Mouse (Mus musculus) C2C12 (cell line): ENCODE results near the gene St6galnac4. TPM values are rescaled to one million over a fixed set of nuclear protein-coding genes. Genes with fewer than 3 reads are reported as not detected.
A peak's percentile ranks its signal among the peaks of the same experiment; 100 is the strongest.

Experiments used
- H3K27me3 ChIP-seq: one replicate; pipeline ENCODE4 v1.6.1; 2011; ENCODE audit not compliant: control insufficient read depth, insufficient read depth, insufficient read length
- H3K36me3 ChIP-seq: one replicate; pipeline ENCODE4 v1.6.1; 2011; ENCODE audit not compliant: control insufficient read depth, insufficient read depth
- H3K4me3 ChIP-seq: one replicate; pipeline ENCODE4 v1.5.1; 2011; ENCODE audit warnings: mild to moderate bottlenecking, control low read depth; ENCODE audit not compliant: poor library complexity, insufficient read depth, severe bottlenecking
- H3K79me2 ChIP-seq: one replicate; pipeline ENCODE4 v1.6.1; 2011; ENCODE audit not compliant: control insufficient read depth, insufficient read depth
- H3K79me3 ChIP-seq: one replicate; pipeline ENCODE4 v1.6.1; 2011; ENCODE audit warnings: low read depth, control low read depth
- H3ac ChIP-seq: one replicate; pipeline ENCODE3; 2011; ENCODE audit warnings: low read depth; ENCODE audit not compliant: control insufficient read depth, insufficient read length
- CEBPB ChIP-seq: IDR thresholded peaks from one replicate; pipeline ENCODE4 v1.6.1; 2011; ENCODE audit warnings: low read depth, mild to moderate bottlenecking, control low read depth, moderate library complexity
- CTCF ChIP-seq: IDR thresholded peaks from one replicate; pipeline ENCODE4 v1.5.1; 2011; ENCODE audit not compliant: control insufficient read depth, insufficient read depth, insufficient read length
- FOSL1 ChIP-seq: IDR thresholded peaks from one replicate; pipeline ENCODE4 v1.8.0; 2011; ENCODE audit warnings: mild to moderate bottlenecking, low read length; ENCODE audit not compliant: poor library complexity, insufficient read depth, severe bottlenecking
- MAX ChIP-seq: IDR thresholded peaks from one replicate; pipeline ENCODE4 v1.6.1; 2011; ENCODE audit warnings: mild to moderate bottlenecking, control low read depth
- MYOD1 ChIP-seq: IDR thresholded peaks from one replicate; pipeline ENCODE4 v1.6.1; 2011; ENCODE audit warnings: low read depth; ENCODE audit not compliant: control insufficient read depth, insufficient read length
- MYOG ChIP-seq: IDR thresholded peaks from one replicate; pipeline ENCODE4 v1.6.1; 2011; ENCODE audit not compliant: control insufficient read depth, insufficient read length; ENCODE audit errors: extremely low read depth
- USF1 ChIP-seq: IDR thresholded peaks from one replicate; pipeline ENCODE4 v1.6.1; 2011; ENCODE audit warnings: low read depth, mild to moderate bottlenecking, control low read depth, moderate library complexity
- long read RNA-seq, 2 experiments: library from polyadenylated mRNA; unstranded; transcript quantifications; one replicate each; pipeline ENCODE4 v2.0.0; 2019 to 2020
- polyA plus RNA-seq: library from polyadenylated mRNA; unstranded; fragments of >200 nt; fragmentation: generic; extraction: Trizol; gene quantifications from one replicate; pipeline ENCODE4 v1.2.1, GENCODE M21; 2012; ENCODE audit warnings: missing spikeins

St6galnac4 gene
- polyA plus RNA-seq, result 82.3 TPM
- long read RNA-seq, experiment 1, transcript St6galnac4-204 (5 exons, 2,826 nt), result minor isoform, 17 of 92 reads
- long read RNA-seq, experiment 1, transcript St6galnac4-201 (6 exons, 3,626 nt), result major isoform, 56 of 92 reads
- long read RNA-seq, experiment 1, partial matches to known transcripts, result 9 of 92 reads
- long read RNA-seq, experiment 1, other reads (novel, unspliced or antisense), result 10 of 92 reads
- long read RNA-seq, experiment 2, transcript St6galnac4-201 (6 exons, 3,626 nt), result major isoform, 636 of 1,058 reads
- long read RNA-seq, experiment 2, transcript St6galnac4-204 (5 exons, 2,826 nt), result minor isoform, 340 of 1,058 reads
- long read RNA-seq, experiment 2, partial matches to known transcripts, result 19 of 1,058 reads
- long read RNA-seq, experiment 2, other reads (novel, unspliced or antisense), result 61 of 1,058 reads

GRCm38 (mm10) chr2:32586871-32587351 is at the start of gene St6galnac4:
Gene St6galnac4, plus strand, starts transcription at chr2:32587095.
- Histone ChIP-seq H3K79me2 (peaks cover 49% of the 10 kb centered on the region), H3K79me3 (peaks cover 40% of the 10 kb centered on the region), H3K27me3 (no peaks in the 10 kb centered on the region), H3ac (peak within 1 kb of the TSS; percentile 100), H3K36me3 (peaks cover 33% of the 10 kb centered on the region), H3K4me3 (peak within 1 kb of the TSS; percentile 71)
- TF ChIP-seq CTCF (peak; percentile 58), USF1 (no peak), MYOG (no peak), MYOD1 (no peak), MAX (peak; percentile 16), CEBPB (no peak)

GRCm38 (mm10) chr2:32537360-32537905 is 49.5 kb upstream of the St6galnac4 start:
- Histone ChIP-seq H3K27me3 (no peaks in the 10 kb centered on the region), H3K79me3 (no peaks in the 10 kb centered on the region), H3K79me2 (no peaks in the 10 kb centered on the region), H3K36me3 (no peaks in the 10 kb centered on the region), H3K4me3 (no peak overlapping the region), H3ac (no peak overlapping the region)
- no peak for TF ChIP-seq FOSL1
- no peak for TF ChIP-seq USF1
- no peak for TF ChIP-seq MAX

DNA sequence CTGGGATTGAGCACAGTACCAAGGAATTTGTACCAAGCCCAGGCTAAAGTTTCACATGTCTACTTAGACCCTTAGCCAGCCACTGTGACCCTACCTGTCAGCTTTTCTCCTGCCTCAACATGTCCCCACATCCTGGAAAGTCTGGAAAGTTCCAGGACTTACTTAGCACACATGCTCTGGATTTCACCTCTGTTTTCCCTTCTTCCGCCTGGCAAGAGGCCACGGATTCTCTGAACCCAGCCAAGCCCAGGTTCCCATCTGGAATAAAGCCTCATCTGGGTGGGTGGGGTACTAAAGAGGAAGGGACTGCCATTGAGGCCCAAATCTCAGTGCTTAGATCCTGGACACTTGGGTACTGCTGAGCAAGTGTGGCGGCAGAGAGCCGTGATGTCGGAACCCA is 49.0 kb upstream of the St6galnac4 start:
- H3ac ChIP-seq, result no peak overlapping the region
- H3K27me3 ChIP-seq, result no peaks in the 10 kb centered on the region
- TF ChIP-seq MYOG (no peak), CTCF (no peak), CEBPB (no peak), FOSL1 (no peak), USF1 (no peak), MYOD1 (no peak), MAX (no peak)
- no peak overlapping the region for H3K4me3 ChIP-seq
- H3K79me3 ChIP-seq, result no peaks in the 10 kb centered on the region
- no peaks in the 10 kb centered on the region for H3K36me3 ChIP-seq
- no peaks in the 10 kb centered on the region for H3K79me2 ChIP-seq

DNA sequence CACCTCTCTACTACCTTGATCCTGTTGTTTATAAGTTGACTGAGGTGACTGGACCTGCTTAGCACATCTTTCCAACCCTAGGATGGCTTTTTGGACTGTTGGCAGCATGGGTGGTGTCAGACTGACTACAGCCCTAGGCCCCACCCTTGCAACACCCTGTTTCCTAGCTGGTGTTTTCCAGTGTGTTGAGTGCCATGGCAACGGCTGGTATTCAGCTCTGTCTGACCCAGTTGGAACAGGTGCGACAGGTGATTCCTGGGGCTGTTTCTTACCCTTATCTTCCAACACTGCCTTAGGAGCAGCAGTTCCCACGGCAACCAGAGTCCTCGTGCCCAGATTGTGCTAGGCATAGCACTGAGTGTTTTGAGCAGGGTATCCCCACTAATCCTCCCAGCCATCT is 48.4 kb upstream of the St6galnac4 start:
- no peak for TF ChIP-seq USF1
- TF ChIP-seq CEBPB, result no peak
- TF ChIP-seq MAX, result no peak
- TF ChIP-seq MYOD1, result no peak
- TF ChIP-seq FOSL1, result no peak
- TF ChIP-seq MYOG, result no peak
- H3K27me3 ChIP-seq, result no peaks in the 10 kb centered on the region
- no peaks in the 10 kb centered on the region for H3K36me3 ChIP-seq
- H3K4me3 ChIP-seq, result no peak overlapping the region
- H3K79me2 ChIP-seq, result no peaks in the 10 kb centered on the region
- H3ac ChIP-seq, result no peak overlapping the region
- H3K79me3 ChIP-seq, result no peaks in the 10 kb centered on the region

DNA sequence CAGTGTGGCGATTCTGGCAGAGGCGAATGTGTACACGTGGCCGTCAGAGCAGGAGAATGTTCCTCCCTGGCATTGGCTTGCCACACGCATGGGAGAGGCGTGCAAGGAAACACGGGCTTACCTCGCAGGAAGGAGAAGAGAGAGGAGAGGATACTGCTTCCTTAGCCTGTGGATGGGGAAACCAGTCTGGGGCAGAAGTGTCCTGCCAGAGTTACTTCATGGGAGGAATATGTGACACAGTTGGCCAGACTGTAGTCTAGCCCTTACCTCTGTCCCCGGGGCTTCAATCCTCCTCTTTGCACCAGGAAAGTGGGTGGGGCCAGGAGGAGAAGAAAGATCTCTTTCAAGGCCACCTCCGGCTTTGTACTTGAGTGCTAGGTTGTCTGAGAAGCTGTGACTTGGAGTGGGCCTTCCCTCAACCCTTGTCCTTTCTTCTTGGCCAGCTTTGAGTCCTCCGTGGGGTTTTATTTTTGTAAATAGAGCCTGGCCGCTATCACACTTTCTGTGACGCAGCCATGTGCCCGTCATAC is 47.4 kb upstream of the St6galnac4 start:
- H3K27me3 ChIP-seq, result no peaks in the 10 kb centered on the region
- H3K79me2 ChIP-seq, result no peaks in the 10 kb centered on the region
- no peak for TF ChIP-seq CEBPB
- TF ChIP-seq MYOG, result no peak
- no peak overlapping the region for H3ac ChIP-seq
- no peak overlapping the region for H3K4me3 ChIP-seq
- no peaks in the 10 kb centered on the region for H3K79me3 ChIP-seq
- no peaks in the 10 kb centered on the region for H3K36me3 ChIP-seq
